Mouse (Mus musculus): ENCODE results near the gene Zscan22.
A peak's percentile ranks its signal among the peaks of the same experiment; 100 is the strongest.
"Not testable (repeated sequence)": the region's sequence is repeated elsewhere in the genome, so short reads cannot be mapped to it uniquely, and the experiment has no call there.

Zscan22 gene

DNA sequence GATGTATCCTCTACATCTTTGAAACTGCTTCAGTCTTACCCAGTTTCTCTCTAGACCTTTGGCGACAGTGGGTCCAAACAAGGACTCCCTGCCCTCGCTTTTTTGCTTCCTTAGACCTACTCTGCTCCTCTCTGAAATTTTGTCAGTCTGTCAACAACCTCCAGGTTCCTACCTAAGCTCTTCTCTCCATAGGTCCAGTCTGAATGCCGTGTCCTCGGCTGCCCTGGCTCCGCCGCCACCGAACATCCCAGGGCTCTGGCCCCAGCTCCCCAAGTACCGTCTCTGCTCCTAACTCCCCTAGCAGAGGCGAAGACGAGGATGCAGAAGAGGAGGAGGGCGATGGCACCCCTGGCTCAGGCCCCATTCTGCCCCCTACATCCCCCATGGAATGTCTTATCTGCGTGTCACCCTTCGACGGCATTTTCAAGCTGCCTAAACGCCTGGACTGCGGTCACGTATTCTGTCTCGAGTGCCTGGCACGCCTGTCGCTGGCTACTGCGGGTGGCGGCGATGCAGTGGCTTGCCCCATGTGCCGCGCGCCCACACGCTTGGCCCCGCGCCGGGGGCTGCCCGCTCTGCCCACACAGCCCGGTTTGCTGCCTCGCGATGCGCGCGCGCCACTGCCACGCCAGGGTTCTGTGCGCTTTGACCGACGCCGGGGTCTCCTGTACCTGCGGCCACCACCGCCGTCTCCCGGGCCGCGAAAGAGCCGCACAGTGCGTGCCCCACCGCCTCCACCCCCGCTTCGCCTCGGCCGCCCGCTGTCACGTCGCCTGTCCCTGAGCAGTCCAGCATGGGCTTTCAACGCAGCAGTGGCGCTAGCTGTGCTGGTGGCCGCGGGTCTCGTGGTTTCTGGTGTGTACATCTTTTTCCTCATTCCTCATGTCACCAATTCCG is 30.3 kb downstream of the Zscan22 start:
- no peak for DNase-seq

DNA sequence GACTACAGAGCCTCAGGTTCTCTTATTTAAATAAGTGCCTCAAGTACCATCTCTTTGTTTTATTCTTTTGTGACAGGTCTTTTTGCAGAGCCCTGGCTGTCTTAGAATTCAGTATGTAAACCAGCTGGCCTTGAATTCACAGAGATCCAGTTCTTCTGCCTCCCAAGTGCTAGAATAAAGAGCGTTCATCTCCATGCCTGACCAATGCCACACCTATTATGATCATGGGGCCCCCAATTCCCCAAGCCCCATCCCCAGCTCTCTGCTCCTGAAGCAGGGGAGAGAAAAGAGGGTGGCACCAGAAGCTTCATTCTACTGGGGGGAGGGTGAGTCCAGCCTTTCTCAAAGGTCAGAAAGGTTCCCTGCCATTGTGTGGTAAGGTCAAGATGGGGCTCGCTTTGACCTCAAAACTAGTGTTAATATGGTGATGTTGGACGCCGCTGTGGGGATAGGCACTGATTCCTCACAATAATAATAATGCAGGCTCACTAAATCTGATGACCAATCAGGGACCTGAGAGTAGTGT is 36.1 kb downstream of the Zscan22 start:
- DNase-seq = no peak

DNA sequence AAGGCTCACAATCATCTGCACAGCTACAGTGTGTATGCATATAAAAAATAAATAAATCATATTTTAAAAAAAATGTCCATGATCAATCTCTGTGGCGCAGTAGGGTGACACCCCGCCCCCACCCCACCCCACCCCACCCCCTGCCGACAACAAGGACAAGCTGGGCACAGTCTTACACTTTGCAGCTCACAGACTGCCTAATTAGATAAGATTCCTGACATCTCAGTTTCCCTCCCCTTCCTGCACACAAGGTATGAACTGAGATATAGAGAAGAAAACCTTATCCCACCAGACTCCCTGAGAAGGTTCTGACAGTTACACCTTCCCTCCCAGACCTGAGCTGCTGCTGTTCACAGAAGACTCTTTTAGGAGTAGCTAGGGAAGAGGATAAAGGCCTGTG is 37.2 kb downstream of the Zscan22 start:
- no peak for DNase-seq

DNA sequence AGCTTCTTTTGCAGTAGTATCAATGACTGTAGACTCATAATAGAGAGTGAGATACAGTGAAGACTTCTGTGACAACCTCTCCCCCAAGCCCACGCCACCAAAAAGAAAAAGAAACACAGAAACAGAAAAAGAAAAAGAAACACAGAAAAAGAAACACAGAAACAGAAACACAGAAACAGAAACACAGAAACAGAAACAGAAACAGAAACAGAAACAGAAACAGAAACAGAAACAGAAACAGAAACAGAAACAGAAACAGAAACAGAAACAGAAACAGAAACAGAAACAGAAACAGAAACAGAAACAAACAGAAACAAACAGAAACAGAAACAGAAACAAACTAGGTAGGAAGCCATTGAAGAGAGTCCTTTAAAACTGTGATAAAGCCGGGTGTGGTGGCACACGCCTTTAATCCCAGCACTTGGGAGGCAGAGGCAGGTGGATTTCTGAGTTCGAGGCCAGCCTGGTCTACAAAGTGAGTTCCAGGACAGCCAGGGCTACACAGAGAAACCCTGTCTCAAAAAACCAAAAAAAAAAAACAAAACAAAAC is 39.7 kb downstream of the Zscan22 start:
- not testable (repeated sequence) for DNase-seq

DNA sequence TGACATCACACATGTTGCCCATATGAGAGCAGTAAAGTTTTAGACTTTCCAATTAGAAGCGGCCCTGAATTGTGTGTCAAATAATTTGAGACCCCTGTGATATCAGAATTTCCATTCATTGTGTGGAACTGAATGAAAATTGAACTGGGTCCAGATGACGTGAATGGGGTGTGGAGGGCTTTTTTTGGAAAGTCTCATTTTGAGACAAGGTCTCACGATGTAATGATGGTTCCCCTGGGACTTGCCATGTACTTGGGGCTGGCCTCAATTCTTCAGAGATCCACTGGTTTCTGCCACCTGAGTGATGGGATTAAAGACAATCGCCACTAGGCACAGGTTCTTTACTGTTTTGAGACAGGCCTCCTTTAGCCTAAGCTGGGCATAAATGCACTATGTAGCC is 43.0 kb downstream of the Zscan22 start:
- DNase-seq = no peak

DNA sequence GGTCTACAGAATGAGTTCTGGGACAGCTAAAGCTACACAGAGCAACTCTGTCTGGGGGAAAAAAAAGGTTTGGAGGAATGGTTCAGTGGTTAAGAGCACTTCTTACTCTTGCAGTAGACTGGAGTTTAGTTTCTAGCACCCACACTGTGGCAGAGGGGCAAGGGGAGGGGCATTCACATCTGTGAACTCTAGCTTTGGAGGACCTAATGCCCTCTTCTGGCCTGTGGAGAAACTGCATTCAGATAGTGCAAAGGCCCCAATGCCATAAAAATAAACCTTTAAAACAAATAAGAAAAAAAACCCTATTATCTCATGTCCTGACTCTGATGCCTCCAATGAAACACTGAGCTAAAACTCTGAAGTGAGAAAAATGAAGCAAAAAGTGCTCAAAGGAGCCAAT is 45.9 kb downstream of the Zscan22 start:
- DNase-seq = peak; percentile 47

DNA sequence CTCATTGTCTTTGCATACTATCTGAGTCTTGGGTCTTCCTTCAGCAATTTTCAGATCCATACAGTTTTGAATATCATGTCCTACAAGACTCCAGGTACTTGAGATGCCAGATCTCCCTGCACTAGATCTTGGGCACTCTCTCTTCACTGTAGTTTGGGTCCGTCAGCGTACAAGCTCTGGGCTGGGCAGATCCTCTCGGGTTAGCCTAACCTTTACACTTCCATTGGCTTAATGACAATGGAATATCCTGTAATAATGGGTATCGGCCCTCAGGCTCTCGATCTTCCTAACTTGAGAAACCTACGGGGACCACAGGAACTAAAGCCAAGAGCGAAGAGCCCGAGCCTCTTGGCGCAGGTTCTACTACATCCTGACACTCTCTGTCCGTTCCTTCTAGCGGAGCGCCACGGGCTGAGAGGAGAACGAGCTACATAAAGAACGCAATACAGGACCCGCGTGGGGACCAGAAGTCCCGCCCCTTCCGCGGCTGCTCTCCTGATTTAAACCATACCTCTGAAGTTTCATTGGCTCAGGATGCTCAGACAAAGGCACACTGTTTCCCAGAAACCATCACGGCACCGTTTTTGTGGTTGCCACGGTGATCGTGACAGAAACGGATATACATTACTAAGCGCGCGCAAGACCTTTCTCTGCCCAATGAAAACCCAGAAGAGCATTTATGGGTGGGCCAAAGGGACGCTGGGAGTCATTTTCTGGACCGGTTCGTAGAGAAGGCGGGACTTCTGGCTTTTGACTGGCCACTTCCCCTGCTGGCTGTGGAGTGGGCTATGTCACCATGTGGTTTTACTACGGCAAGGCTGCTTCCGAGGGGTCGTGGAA is 51.6 kb downstream of the Zscan22 start:
- peak; percentile 92 for DNase-seq

DNA sequence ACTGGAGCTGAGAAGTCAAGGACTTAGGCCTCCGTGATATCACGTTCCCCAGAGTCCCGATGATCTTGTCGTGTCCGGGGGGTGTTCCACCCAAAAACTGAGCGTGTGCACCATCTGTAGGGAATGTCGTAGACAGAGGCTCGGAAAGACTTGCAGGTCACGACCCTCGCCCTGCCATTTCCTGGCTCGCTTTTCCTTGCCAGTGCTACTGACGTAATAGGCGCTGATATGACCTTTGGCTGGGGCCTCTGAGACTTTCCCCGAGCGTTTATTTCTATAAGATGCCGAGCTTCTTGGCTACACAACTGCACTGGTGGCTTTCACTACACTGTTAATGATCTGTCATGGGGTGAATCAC is 52.2 kb downstream of the Zscan22 start:
- no peak for DNase-seq

DNA sequence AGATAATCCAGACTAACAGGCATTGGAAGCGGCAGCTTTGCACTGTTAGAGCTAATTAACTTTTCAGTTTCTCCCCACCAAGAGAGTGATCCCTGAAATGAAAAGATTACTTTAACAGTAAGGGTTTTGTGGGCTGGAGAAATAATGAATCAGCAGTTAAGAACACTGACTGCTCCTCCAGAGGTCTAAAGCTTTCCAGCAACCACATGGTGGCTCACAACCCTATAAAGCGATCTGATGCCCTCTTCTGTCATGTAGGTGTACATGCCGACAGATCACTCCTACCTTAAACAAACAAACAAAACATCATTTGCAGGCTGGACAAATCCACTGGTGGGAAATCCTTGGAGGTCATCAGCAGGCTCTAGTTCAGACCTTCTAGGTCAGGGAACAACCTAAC is 57.3 kb downstream of the Zscan22 start:
- no peak for DNase-seq

DNA sequence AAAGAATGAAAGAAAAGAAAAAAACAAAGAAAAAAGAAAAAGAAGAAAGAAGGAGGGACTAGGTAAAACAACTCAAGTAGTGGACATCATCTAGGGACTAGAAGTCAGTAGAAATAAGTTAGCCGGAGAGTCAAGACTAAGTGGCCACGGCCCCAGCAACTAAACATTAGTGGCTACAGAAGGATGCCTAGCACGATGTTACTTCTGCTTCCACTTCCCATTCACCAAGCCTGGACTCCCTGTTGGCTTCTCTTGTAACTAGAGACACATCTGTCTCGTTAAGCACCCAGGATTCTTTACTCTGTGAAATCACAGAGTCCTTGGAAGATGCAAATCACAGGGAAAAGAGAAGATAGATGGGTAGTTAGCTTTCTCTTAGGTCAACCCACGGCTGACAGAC is 59.9 kb downstream of the Zscan22 start:
- no peak for DNase-seq
